Mouse (Mus musculus): Measurements from ENCODE around the gene Vmn1r120. TPM values are rescaled to one million over a fixed set of nuclear protein-coding genes. Genes with fewer than 3 reads are reported as not detected.
"Not testable (repeated sequence)": the region's sequence is repeated elsewhere in the genome, so short reads cannot be mapped to it uniquely, and the experiment has no call there.

Vmn1r120 gene
- not detected in 2 replicates for polyA plus RNA-seq (2015; fragmentation: Nextera tagmentation; extraction: Ambion mirVana)

- not testable (repeated sequence) for H3K27ac ChIP-seq (replicated peaks); H3K4me2 ChIP-seq; H3K27me3 ChIP-seq (replicated peaks); H3K9ac ChIP-seq; H3K4me1 ChIP-seq; H3K4me3 ChIP-seq; ATAC-seq (ENCODE audit: extremely low read depth, insufficient number of reproducible peaks, low FRiP score, low TSS enrichment); H3K36me3 ChIP-seq; H3K9me3 ChIP-seq
- 79% methylated on average over 1 of the region's 1 CpGs for WGBS
These were observed at the start of gene Vmn1r120 for GRCm38 (mm10) chr7:21053684-21054083. Gene Vmn1r120, minus strand, starts transcription at chr7:21053784.

- WGBS = 69% methylated on average over 5 of the region's 5 CpGs
- not testable (repeated sequence) for H3K4me2 ChIP-seq; H3K27me3 ChIP-seq (replicated peaks); H3K4me1 ChIP-seq; ATAC-seq (ENCODE audit: extremely low read depth, insufficient number of reproducible peaks, low FRiP score, low TSS enrichment); H3K9me3 ChIP-seq; H3K4me3 ChIP-seq; H3K9ac ChIP-seq; H3K36me3 ChIP-seq; H3K27ac ChIP-seq (replicated peaks)
These were observed 44.8 kb upstream of the Vmn1r120 start, which contains the start of gene Vmn1r121 for GRCm38 (mm10) chr7:21098413-21098812. Gene Vmn1r121, minus strand, starts transcription at chr7:21098513.

- not testable (repeated sequence) for ATAC-seq (ENCODE audit: extremely low read depth, insufficient number of reproducible peaks, low FRiP score, low TSS enrichment); H3K36me3 ChIP-seq; H3K9me3 ChIP-seq; H3K4me1 ChIP-seq; H3K27ac ChIP-seq (replicated peaks); H3K4me3 ChIP-seq; H3K4me2 ChIP-seq; H3K27me3 ChIP-seq (replicated peaks); H3K9ac ChIP-seq
- WGBS = no CpG with 5 or more reads among the region's 2 CpGs
These were observed 41.2 kb downstream of the Vmn1r120 start, which contains the start of gene Vmn1r119 for GRCm38 (mm10) chr7:21012355-21012754. Gene Vmn1r119, minus strand, starts transcription at chr7:21012455.

Other genes with a start within 250 kb of the Vmn1r120 start
- gene Vmn1r114, start 241.6 kb downstream of the Vmn1r120 start, polyA plus RNA-seq (2015; fragmentation: Nextera tagmentation; extraction: Ambion mirVana) = not detected in 2 replicates
- not detected in 2 replicates for gene Vmn1r115, start 208.8 kb downstream of the Vmn1r120 start, polyA plus RNA-seq (2015; fragmentation: Nextera tagmentation; extraction: Ambion mirVana)
- not detected in 2 replicates for gene Vmn1r116, start 181.5 kb downstream of the Vmn1r120 start, polyA plus RNA-seq (2015; fragmentation: Nextera tagmentation; extraction: Ambion mirVana)
- gene Vmn1r117, start 169.7 kb downstream of the Vmn1r120 start, polyA plus RNA-seq (2015; fragmentation: Nextera tagmentation; extraction: Ambion mirVana) = not detected in 2 replicates
- not detected in 2 replicates for gene Vmn1r118, start 141.4 kb downstream of the Vmn1r120 start, polyA plus RNA-seq (2015; fragmentation: Nextera tagmentation; extraction: Ambion mirVana)
- gene Vmn1r119, start 41.3 kb downstream of the Vmn1r120 start, polyA plus RNA-seq (2015; fragmentation: Nextera tagmentation; extraction: Ambion mirVana) = not detected in 2 replicates
- gene Vmn1r121, start 44.7 kb upstream of the Vmn1r120 start, polyA plus RNA-seq (2015; fragmentation: Nextera tagmentation; extraction: Ambion mirVana) = not detected in 2 replicates
- not detected in 2 replicates for gene Vmn1r122, start 80.3 kb upstream of the Vmn1r120 start, polyA plus RNA-seq (2015; fragmentation: Nextera tagmentation; extraction: Ambion mirVana)
- gene Vmn1r123, start 108.4 kb upstream of the Vmn1r120 start, polyA plus RNA-seq (2015; fragmentation: Nextera tagmentation; extraction: Ambion mirVana) = not detected in 2 replicates
- gene Gm5157, start 136.6 kb upstream of the Vmn1r120 start, polyA plus RNA-seq (2015; fragmentation: Nextera tagmentation; extraction: Ambion mirVana) = not detected in 2 replicates
- not detected in 2 replicates for gene Vmn1r124, start 206.8 kb upstream of the Vmn1r120 start, polyA plus RNA-seq (2015; fragmentation: Nextera tagmentation; extraction: Ambion mirVana)
- gene Vmn1r125, start 218.4 kb upstream of the Vmn1r120 start, polyA plus RNA-seq (2015; fragmentation: Nextera tagmentation; extraction: Ambion mirVana) = not detected in 2 replicates
- not detected in 2 replicates for gene Vmn1r126, start 247.7 kb upstream of the Vmn1r120 start, polyA plus RNA-seq (2015; fragmentation: Nextera tagmentation; extraction: Ambion mirVana)